Mouse (Mus musculus): ENCODE results near the gene Gse1.
"Not testable (repeated sequence)": the region's sequence is repeated elsewhere in the genome, so short reads cannot be mapped to it uniquely, and the experiment has no call there.

The Gse1 gene

GRCm38 (mm10) chr8:120322956-120323448 is 94.7 kb downstream of the Gse1 start:
- DNase-seq (ENCODE audit: low spot score in 2 of 2) = peak in 1 of 2 experiments; percentile 66

- DNase-seq (ENCODE audit: low spot score in 2 of 2) = no peak
Observed at GRCm38 (mm10) chr8:120324555-120324954, 96.3 kb downstream of the Gse1 start.

- DNase-seq (ENCODE audit: low spot score in 2 of 2) = no peak
Observed at GRCm38 (mm10) chr8:120325172-120325767, 97.0 kb downstream of the Gse1 start.

DNA sequence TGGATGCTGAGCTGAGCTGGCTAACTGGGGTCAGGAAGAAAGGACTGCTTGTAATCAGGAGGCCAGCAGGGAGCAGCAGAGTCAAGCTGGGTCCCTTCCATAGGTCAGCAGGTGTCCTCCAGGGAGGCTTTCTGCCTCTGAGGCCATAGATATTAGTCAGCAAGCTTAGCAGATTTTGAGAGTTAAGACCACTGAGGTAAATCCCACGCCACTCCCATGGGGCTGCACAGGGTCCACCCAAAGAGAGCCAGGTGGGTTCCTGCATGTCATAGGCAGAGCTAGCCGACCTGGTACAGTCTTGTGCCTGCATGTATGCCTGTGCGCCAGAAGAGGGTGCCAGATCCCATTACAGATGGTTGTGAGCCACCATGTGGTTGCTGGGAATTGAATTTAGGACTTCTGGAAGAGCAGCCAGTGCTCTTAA is 98.9 kb downstream of the Gse1 start:
- peak; percentile 66 to 73 for DNase-seq (ENCODE audit: low spot score in 2 of 2)

DNA sequence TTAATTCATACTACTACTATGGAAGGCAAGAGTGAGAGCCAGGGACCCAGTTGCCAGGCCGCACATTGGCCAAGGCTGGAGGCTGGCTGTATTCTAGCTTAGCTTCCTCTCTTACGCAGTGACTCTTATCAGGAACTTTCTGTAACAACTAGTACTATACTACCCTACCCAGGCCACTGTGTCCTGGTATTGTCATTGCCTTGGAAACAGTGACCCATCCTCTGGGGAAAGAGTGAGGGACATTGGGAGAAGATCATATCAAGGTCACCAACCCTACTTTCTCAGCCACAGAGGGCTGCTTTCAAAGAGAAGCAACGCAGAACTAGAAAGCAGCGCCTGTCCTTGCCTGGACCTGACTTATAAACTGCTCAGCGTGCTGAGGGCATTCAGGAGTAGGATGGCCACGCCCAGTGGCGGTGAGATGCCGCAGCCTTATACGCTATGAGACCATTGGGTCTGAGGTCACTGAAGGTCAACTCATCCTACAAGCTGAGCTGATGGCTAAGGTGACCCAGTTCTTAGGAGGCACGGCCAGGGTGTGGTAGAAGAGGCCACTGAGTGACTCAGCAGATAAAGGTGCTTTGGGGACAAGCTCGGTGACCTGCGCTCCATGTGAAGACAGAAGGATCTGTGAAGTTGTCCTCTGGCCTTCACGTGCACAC is 100.2 kb downstream of the Gse1 start:
- DNase-seq (ENCODE audit: low spot score in 2 of 2) = no peak

GRCm38 (mm10) chr8:120329030-120329748 is 100.9 kb downstream of the Gse1 start:
- DNase-seq (ENCODE audit: low spot score in 2 of 2) = peak in 1 of 2 experiments; percentile 59

- no peak for DNase-seq (ENCODE audit: low spot score in 2 of 2)
Observed at GRCm38 (mm10) chr8:120331027-120331426, 102.8 kb downstream of the Gse1 start.

DNA sequence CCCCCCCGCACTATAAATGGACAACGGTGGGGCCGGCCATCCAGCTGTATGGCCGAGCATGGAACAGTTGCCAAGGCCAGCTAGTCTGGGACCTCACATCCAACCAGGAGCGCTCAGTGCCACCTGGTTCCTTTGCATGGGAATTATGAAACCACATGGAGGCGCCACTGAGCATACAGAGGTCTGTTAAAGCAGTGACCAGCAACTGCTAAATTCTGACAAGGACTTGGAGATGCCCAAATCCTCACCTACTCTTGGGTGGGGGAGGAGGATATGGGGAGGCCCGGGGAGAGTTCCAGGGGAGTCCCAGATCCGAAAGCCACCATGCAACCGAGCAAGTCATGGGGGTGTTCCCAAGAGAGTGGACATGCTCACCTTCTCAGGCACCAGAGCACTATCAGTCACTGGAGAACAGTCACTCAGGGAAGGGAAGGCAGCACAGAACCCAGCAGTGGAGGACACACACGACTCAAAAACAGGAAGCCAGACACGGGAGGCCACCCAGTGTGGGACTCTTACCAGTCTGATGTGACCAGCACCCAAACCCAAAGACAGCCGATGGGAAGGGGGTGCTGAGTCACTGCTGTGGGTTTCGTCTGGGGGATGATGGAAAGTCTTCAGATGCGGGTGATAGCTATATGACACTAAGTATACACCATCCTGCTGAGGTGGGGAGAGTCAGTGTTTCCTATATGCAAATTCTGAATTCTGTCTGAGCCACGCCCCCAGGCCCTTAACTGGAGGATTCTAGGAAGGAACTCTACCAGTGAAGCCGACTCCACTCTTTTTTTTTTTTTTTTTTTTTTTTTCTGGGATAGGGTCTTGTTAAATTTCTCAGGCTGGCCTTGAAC is 104.3 kb downstream of the Gse1 start:
- DNase-seq (ENCODE audit: low spot score in 2 of 2) = peak in 1 of 2 experiments; percentile 76

DNA sequence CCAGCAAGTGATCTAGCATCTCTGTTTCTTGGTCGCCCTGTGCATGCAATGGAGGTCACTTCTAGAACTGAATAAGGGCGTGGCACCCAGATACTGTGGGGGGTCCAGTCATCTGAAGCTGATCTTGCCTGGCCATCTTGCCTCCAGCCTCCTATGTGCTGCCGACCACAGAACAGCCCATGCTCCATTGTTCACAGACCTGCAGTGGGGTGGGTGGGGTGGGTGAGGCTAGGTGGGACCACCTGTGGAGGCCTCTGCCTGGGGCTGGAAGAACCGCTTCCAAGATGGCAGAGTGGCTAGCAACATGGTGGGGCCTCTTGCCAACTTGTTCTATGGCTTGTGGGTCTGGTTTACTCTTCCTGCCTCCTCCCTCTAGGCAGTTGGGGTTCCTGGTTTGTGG is 105.4 kb downstream of the Gse1 start:
- no peak for DNase-seq (ENCODE audit: low spot score in 2 of 2)

DNA sequence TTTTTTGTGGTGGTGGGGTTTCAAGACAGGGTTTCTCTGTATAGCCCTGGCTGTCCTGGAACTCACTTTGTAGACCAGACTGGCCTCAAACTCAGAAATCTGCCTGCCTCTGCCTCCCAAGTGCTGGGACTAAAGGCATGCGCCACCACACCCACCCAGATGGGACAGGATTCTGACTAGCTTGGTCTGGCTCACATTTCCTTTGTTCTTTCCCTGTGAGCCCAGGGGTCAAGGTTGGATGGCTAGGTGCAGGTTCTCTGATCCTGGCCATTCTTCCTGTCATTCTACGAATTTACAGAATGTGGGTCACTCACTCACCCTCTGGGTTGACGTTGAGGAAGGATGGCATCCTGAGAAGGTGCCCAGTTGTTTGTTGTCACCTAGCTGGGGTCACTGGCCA is 106.0 kb downstream of the Gse1 start:
- DNase-seq (ENCODE audit: low spot score in 2 of 2) = not testable (repeated sequence)

DNA sequence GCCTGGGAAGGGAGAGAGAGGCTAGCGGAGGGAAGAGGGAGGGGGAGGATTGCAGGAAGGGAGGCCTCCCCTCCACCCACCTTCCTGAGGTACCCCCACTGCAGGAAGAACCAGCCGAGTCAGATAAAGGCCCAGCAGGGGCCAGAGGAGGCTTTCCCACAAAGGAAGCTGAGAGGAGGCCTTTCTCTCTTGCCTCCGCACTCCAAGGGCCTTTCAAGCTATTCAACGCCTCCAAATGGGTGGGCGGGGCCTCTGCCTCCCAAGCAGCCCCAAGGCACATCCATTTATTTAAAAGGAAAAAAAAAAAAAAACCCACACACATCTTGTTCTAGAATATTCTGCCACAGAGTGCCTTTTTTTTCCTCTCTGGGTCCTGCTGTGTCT is 106.6 kb downstream of the Gse1 start:
- no peak for DNase-seq (ENCODE audit: low spot score in 2 of 2)

GRCm38 (mm10) chr8:120335262-120336086 is 107.2 kb downstream of the Gse1 start:
- DNase-seq (ENCODE audit: low spot score in 2 of 2) = peak; percentile 49 to 78

- DNase-seq (ENCODE audit: low spot score in 2 of 2) = no peak
Observed at GRCm38 (mm10) chr8:120336087-120336380, 107.8 kb downstream of the Gse1 start.

- no peak for DNase-seq (ENCODE audit: low spot score in 2 of 2)
Observed at GRCm38 (mm10) chr8:120336909-120337555, 108.8 kb downstream of the Gse1 start.

DNA sequence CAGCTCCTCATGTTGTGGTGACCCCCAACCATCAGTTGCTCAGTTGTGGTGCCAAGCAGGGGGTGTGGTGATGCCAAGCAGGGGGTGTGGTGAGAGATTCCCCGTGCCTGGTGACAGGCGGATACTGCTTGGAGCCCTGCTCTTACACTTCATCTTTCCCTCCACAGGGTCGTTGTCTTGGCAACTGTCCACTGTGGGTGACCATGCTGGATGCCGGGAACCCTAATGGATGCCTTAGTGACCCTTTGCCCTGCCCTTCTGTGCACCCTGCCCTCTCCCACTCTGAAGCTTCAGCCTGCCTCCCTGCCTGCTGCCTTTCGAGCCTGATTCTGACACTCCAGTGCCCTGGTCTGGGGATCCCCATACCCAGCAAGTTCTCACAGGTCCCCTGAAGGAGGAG is 109.4 kb downstream of the Gse1 start:
- no peak for DNase-seq (ENCODE audit: low spot score in 2 of 2)

DNA sequence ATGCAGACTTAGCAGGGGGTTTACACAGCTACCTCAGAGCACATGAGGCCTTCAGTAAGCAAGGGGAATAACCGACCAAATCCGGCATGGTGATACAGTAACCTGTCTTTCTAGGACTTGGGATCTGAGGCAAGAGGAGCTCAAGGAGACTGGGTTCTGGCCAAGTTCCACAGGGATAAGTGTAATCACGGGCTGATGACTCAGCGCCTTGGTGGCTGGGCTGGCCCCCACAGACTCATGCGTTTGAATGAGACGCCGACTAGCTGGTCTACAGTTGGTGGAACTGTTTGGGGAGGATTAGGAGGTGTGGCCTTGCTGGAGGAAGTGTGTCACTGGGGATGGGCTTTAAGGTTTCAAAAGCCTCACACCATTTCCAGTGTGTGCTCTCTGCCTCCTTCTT is 110.4 kb downstream of the Gse1 start:
- DNase-seq (ENCODE audit: low spot score in 2 of 2) = no peak

DNA sequence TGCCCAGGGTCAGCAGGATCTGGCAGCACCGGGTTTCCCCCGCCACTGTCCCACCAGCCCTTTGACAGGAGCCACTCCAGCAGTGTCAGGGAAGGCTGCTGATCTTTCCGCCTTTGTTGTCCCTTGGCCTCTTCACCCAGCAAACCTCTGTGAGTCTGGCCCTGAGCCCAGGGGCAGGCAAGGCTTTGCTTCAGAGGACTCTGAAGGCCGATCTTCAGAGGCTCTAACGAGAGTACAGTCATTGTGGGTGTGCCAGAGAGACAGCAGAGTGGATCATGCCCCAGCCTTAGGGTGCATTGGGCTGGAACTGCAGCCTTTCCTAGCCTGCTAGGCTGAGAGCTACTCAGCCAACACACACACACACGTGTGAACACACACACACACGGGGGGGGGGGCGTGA is 111.5 kb downstream of the Gse1 start:
- DNase-seq (ENCODE audit: low spot score in 2 of 2) = no peak

GRCm38 (mm10) chr8:120341124-120341523 is 112.9 kb downstream of the Gse1 start:
- DNase-seq (ENCODE audit: low spot score in 2 of 2) = no peak

DNA sequence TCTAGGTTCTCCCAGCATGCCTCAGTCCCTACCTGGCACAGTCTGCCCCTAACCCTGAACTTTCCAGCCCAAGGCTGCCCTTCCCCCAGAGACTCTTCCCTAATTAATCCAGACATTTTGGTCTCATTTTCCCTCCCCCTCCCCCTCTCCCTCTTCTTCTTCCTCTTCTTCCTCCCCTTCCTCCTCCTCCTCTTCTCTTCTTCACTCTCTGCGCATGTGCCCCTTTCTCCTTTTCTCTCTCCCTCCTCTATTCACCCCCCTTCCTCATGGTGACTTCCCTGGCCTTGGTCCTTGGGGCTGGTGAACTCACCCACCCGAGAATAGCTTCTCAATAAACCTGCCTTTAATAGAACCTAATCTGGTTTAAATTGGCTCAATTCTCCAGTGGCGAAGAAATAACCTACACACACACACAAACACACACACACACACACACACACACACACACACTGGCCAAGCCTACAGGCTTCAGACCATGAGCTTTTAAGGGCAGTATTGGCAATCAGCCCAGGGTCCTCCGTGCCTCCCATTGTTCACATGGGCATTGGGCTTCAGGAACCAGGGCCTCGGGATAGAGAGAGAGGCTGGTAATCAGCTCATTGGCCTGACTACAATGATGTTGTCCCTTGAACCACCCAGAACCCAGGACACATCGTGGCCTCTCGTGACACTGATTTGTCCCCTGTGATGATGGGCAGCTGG is 114.7 kb downstream of the Gse1 start:
- no peak for DNase-seq (ENCODE audit: low spot score in 2 of 2)

GRCm38 (mm10) chr8:120343582-120343981 is 115.3 kb downstream of the Gse1 start:
- no peak for DNase-seq (ENCODE audit: low spot score in 2 of 2)

Measured in spleen, postnatal 10 days (tissue).